Mouse (Mus musculus) embryonic facial prominence, embryonic 14.5 days (tissue): ENCODE results near the gene Nsf. TPM values are rescaled to one million over a fixed set of nuclear protein-coding genes. Genes with fewer than 3 reads are reported as not detected.

Experiments used
- ATAC-seq: fragments of 200-750 bp; cut with Nextera tagmentation; 2 replicates; pipeline ENCODE4 v1.8.0; 2017; ENCODE audit warnings: low read depth, moderate number of reproducible peaks, moderate TSS enrichment
- DNase-seq: peaks from one replicate; pipeline ENCODE4 v3.0.0-alpha.2; 2015; ENCODE audit warnings: low spot score
- H3K27ac ChIP-seq: fragments of 300-500 bp; sonication (generic); replicated peaks from 2 replicates; pipeline ENCODE4 v1.5.1; 2014; ENCODE audit warnings: low read depth, mild to moderate bottlenecking, low read length, moderate library complexity
- H3K27me3 ChIP-seq: fragments of 300-500 bp; sonication (generic); replicated peaks from 2 replicates; pipeline ENCODE4 v1.6.1; 2014; ENCODE audit warnings: low read length; ENCODE audit not compliant: control insufficient read depth, insufficient read depth
- H3K36me3 ChIP-seq: fragments of 300-500 bp; sonication (generic); 2 replicates; pipeline ENCODE4 v1.6.1; 2014; ENCODE audit warnings: low read length, mixed read lengths; ENCODE audit not compliant: control insufficient read depth, insufficient read depth
- H3K4me1 ChIP-seq: fragments of 300-500 bp; sonication (generic); 2 replicates; pipeline ENCODE4 v1.6.1; 2014; ENCODE audit warnings: antibody characterized with exemption, low read length; ENCODE audit not compliant: control insufficient read depth, insufficient read depth
- H3K4me2 ChIP-seq: fragments of 300-500 bp; sonication (generic); 2 replicates; pipeline ENCODE4 v1.6.1; 2014; ENCODE audit warnings: low read depth, mild to moderate bottlenecking, low read length, moderate library complexity, mixed read lengths
- H3K4me3 ChIP-seq: fragments of 300-500 bp; sonication (generic); 2 replicates; pipeline ENCODE4 v1.5.1; 2014; ENCODE audit warnings: low read depth, mild to moderate bottlenecking, low read length
- H3K9ac ChIP-seq: fragments of 300-500 bp; sonication (generic); 2 replicates; pipeline ENCODE4 v1.6.1; 2014; ENCODE audit warnings: low read depth, mild to moderate bottlenecking, low read length, moderate library complexity, mixed read lengths
- H3K9me3 ChIP-seq: fragments of 300-500 bp; sonication (generic); 2 replicates; pipeline ENCODE4 v1.6.1; 2016; ENCODE audit warnings: low read length; ENCODE audit not compliant: control insufficient read depth
- whole genome bisulfite sequencing: fragments of 180-500 bp; shearing (Covaris S2); extraction: QIAGEN DNeasy Blood & Tissue Kit; methylation state at CpG from one replicate; pipeline ENCODE4 v1.1.7; 2014; 5-methylcytosine and 5-hydroxymethylcytosine counted together
- polyA plus RNA-seq: library from polyadenylated mRNA; unstranded; fragments of >200 nt; fragmentation: Nextera tagmentation; extraction: Ambion mirVana; gene quantifications from 2 replicates; pipeline ENCODE4 v1.2.1, GENCODE M21; 2014

Gene Nsf
- polyA plus RNA-seq, 1 experiment from 2014 or later: 39.9 TPM

DNA sequence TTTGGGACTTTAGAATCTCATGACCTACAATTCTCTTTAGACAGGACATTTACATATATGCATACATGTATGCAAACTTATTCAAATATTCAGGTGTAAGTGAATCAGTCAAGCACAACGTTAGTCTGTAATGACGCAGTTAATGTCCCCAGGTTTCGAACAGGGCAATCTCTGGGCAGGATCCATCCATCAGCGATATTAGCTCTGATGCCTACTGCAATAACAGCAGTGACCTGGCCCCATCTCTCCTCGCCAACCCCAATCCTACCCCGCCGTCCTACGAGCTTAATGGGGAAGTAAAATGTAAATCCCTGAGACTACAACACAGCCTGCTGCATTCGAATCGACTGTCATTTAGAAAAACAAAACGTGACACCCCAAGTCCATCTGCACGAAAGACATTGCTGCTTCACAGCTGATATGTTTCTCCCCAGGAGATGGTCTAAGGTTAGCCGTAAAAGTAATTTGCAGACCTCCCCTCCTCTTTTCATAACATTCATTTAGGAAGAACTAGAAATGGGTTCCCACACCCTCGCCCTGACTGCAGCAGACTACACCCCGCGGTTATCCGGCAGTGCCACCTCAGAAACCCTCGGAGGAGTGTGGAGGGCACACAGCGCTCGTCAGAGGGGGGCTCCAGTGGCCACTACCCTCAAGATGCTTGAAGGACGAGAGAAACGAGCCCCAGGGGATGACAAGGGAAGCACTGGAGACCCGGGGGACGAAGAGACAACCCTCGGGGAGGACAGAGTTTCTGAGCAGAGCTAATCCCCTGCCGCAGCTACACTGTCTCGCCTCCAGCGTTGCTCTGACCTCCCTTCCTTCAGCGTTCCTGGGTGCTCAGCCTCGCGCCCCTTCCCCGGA is 592 bp downstream of the Nsf start:
- H3K36me3 ChIP-seq: no peaks in the 10 kb centered on the region
- 3% methylated on average over 23 of the region's 32 CpGs for WGBS
- ATAC-seq (peak; percentile 80), DNase-seq (no peak)
- H3K4me2 ChIP-seq: peak overlapping the region; percentile 88
- H3K27ac ChIP-seq: 0 out of 2 replicates have a peak overlapping the region, but pooled peaks have one; percentile 16
- H3K27me3 ChIP-seq: no peaks in the 10 kb centered on the region
- H3K9ac ChIP-seq: peak overlapping the region; percentile 85
- peaks cover 8% of the 10 kb centered on the region for H3K4me1 ChIP-seq
- H3K9me3 ChIP-seq: no peaks in the 10 kb centered on the region
- peak overlapping the region; percentile 74 for H3K4me3 ChIP-seq

DNA sequence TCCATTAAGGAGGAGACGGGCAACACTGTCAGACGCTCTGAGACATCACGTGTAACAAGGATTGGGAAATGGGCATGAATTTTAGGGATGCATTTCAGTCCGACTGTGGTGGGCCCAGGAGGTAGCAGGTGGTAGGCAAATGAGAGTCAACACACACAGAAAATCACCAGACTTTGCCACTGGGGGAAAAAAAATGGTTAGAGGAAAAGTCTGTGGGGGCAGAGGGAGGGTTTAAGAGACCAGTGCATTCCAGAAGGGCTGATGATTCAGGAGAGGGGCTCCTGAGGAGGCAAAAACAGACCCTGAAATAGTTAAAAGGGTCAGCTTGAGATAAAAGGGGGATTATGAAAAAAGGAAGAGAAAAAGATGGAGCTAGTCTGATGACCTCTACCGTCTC is 1.2 kb downstream of the Nsf start:
- DNase-seq: no peak
- H3K36me3 ChIP-seq: no peaks in the 10 kb centered on the region
- peak overlapping the region; percentile 85; the same call in 1 of the 2 replicates for H3K9ac ChIP-seq
- ATAC-seq: no peak
- H3K27ac ChIP-seq: no peak overlapping the region
- no peaks in the 10 kb centered on the region for H3K9me3 ChIP-seq
- H3K4me3 ChIP-seq: peak overlapping the region; percentile 74
- peaks cover 8% of the 10 kb centered on the region for H3K4me1 ChIP-seq
- WGBS: 49% methylated on average over 5 of the region's 5 CpGs
- peak overlapping the region; percentile 88 for H3K4me2 ChIP-seq
- H3K27me3 ChIP-seq: no peaks in the 10 kb centered on the region

DNA sequence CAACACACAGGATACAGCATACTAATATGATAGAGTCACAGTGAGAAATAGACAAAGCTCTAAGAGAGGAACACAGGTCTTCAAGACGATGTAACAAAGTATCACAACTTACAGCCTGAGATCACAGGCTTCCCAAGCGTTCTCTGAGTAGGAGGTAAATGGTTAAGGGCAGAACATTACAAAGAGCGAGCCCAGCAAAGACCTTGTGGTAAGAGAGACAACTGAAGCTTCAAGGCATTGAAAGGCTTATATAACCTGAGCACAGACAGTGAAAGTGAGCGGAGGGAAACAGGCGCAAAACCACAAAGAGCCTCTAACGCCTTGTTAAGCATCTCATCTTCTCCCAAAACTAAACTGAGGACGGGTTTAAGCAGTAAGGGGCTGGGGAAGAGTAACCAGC is 2.8 kb downstream of the Nsf start:
- ATAC-seq (no peak), DNase-seq (no peak)
- H3K4me2 ChIP-seq: no peak overlapping the region
- peaks cover 8% of the 10 kb centered on the region for H3K4me1 ChIP-seq
- H3K27ac ChIP-seq: no peak overlapping the region
- H3K9ac ChIP-seq: no peak overlapping the region
- H3K4me3 ChIP-seq: no peak overlapping the region
- 84% methylated on average over 7 of the region's 7 CpGs for WGBS
- H3K9me3 ChIP-seq: no peaks in the 10 kb centered on the region
- no peaks in the 10 kb centered on the region for H3K27me3 ChIP-seq
- no peaks in the 10 kb centered on the region for H3K36me3 ChIP-seq

DNA sequence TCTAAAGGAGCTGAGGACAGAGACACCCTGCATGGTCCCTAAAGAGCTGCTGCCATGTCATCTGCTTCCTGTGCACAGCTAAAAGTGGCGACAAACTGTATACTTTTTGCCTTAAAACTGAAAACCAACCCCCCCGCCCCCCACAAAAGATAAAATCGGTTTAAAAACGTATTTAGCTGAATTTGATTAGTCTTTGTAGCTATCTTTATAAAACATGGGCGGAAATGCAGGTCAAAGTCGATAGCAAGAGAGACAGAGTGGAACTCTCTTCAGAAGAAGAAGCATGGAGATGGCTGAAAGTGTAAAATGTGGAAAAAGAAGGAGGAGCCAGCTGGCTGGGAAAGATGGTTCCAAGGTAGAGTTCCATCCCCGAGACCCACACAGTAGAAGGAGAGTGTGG is 4.9 kb downstream of the Nsf start:
- Histone ChIP-seq H3K4me1 (peaks cover 8% of the 10 kb centered on the region), H3K4me2 (no peak overlapping the region), H3K27ac (no peak overlapping the region), H3K4me3 (no peak overlapping the region), H3K27me3 (no peaks in the 10 kb centered on the region), H3K9me3 (no peaks in the 10 kb centered on the region), H3K9ac (no peak overlapping the region), H3K36me3 (no peaks in the 10 kb centered on the region)
- ATAC-seq (no peak), DNase-seq (no peak)
- 87% methylated on average over 7 of the region's 7 CpGs for WGBS

DNA sequence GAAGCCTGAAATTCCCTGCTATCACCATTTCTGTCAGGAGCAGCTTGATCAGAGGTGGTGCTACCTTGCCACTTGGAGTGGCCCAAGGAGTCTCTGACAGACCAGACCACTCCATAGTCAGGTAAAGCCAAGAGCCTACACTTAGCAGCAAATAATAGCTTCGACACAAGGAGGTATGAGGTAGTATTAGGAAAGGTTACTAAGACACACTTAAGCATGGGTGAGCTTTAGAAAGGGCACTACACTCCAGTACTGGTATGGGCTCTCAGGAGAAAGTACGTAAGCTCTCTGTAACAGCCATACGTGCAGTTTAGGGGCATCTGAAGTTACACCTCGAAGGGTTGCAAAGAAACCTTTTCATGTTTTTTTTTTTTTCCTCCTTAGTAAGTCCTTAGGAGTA is 11.1 kb downstream of the Nsf start:
- Histone ChIP-seq H3K27ac (no peak overlapping the region), H3K36me3 (no peaks in the 10 kb centered on the region), H3K4me3 (no peak overlapping the region), H3K4me1 (no peaks in the 10 kb centered on the region), H3K4me2 (no peak overlapping the region), H3K9ac (no peak overlapping the region), H3K9me3 (no peaks in the 10 kb centered on the region), H3K27me3 (no peaks in the 10 kb centered on the region)
- no peak for DNase-seq
- WGBS: 88% methylated on average over 4 of the region's 4 CpGs
- no peak for ATAC-seq

DNA sequence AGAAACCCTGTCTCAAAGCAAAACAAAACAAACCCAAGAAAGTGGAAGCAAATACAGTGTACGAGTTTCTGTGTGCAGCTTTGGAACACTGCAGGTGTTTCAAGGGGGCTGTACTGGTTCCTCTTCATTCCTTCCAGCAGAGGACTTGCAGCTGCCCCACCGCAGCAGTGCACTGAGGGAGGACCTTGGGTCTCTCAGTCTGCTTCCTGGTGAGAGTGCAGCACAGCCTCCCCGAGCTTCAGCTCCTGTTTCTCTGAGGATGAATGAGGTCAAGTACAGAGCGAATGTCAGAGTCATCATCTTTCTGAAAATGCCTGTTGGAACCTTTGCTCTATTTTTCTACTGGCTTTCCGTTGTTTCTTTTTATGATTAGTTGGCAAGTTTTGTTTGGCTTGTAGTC is 12.5 kb downstream of the Nsf start:
- 60% methylated on average over 5 of the region's 5 CpGs for WGBS
- ATAC-seq (no peak), DNase-seq (peak; percentile 23)

DNA sequence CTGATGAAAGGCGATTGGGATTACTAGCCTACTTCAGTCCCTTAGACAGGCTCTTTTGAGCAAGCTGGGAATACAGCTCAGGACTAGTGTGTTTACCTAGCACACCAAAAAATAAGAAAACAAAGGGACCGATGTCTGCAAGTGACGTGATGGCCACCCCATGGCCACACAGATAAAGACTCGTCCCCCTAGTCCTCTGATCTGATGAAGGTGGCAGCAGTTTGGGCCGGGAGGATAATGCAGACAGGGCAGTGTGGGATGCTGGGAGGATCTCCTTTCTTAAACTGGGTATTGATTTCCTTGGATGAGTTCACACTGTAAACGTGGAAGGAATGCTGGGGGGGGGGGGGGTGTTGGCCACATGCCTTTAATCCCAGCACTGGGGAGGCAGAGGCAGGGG is 13.0 kb downstream of the Nsf start:
- DNase-seq (no peak), ATAC-seq (no peak)

More for the DNA sequence above, 12.5 kb downstream of the Nsf start:
- Histone ChIP-seq H3K4me2 (no peak overlapping the region), H3K27ac (no peak overlapping the region), H3K36me3 (no peaks in the 10 kb centered on the region), H3K9me3 (no peaks in the 10 kb centered on the region), H3K27me3 (no peaks in the 10 kb centered on the region), H3K4me1 (no peaks in the 10 kb centered on the region), H3K4me3 (no peak overlapping the region), H3K9ac (no peak overlapping the region)

DNA sequence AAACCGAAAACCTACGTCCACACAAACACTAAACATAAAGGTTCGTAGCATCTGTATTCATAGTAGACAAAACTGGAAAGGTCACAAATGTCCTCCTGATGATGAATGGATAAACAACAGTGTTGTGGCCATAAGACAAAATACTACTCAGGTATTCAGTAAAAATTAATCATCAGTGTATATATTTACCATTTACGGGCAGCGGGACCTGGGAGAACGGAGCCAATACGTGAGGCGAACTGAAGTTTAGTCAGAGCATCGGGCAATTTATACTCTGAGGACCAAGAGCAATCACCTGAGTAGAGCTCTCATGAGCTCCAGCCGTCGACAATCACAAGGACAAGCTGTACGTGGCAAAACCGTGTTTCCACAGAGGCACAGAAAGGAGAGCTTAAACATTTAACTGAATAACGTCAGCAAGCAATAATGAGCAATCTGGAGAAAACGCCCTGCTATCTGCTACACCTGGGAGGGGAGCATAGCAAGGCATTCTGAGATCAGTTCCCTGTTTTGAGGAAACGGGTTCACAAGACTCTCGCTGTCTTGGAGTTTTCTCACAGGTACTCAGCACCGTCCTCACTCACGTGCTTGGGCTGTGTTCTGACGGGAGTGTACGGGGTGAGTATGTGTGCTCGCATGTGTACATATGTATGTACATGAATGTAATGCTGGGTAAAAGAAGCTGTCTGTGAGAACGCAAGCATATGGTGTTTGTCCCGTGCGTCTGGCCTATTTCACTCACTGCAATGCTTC is 15.7 kb downstream of the Nsf start:
- Histone ChIP-seq H3K4me1 (no peaks in the 10 kb centered on the region), H3K27ac (no peak overlapping the region), H3K36me3 (no peaks in the 10 kb centered on the region), H3K4me2 (no peak overlapping the region), H3K4me3 (no peak overlapping the region), H3K9ac (no peak overlapping the region), H3K9me3 (no peaks in the 10 kb centered on the region), H3K27me3 (no peaks in the 10 kb centered on the region)
- DNase-seq (no peak), ATAC-seq (no peak)
- 91% methylated on average over 25 of the region's 25 CpGs for WGBS

More for the DNA sequence above, 13.0 kb downstream of the Nsf start:
- Histone ChIP-seq H3K27me3 (no peaks in the 10 kb centered on the region), H3K9me3 (no peaks in the 10 kb centered on the region), H3K9ac (no peak overlapping the region), H3K27ac (no peak overlapping the region), H3K4me2 (no peak overlapping the region), H3K4me1 (no peaks in the 10 kb centered on the region), H3K36me3 (no peaks in the 10 kb centered on the region), H3K4me3 (no peak overlapping the region)
- WGBS: 69% methylated on average over 6 of the region's 6 CpGs
